Mouse (Mus musculus) MEL (cell line): ENCODE measurements around the gene Cacybp. TPM values are rescaled to one million over a fixed set of nuclear protein-coding genes. Genes with fewer than 3 reads are reported as not detected.

ENCODE experiments used
- DNase-seq: peaks from one replicate; pipeline ENCODE4 v3.0.0; 2011; ENCODE audit warnings: low read depth, low spot score
- H3K27ac ChIP-seq: 2 replicates; pipeline ENCODE4 v1.5.1; 2012; ENCODE audit warnings: low read depth, mild to moderate bottlenecking, control low read depth, low read length, moderate library complexity; ENCODE audit not compliant: control insufficient read depth
- H3K27me3 ChIP-seq, 2 experiments: fragments of 150-350 bp in 1 of 2; sonication (generic) in 1 of 2; 2 replicates each; pipeline ENCODE4 v1.6.1; 2012; ENCODE audit warnings: low read length in 2 of 2, mild to moderate bottlenecking in 2 of 2, improper control_type of control experiment in 1 of 2, moderate library complexity in 1 of 2; ENCODE audit not compliant: insufficient read depth in 2 of 2, control insufficient read depth in 1 of 2
- H3K36me3 ChIP-seq, 2 experiments: 2 replicates each; pipeline ENCODE4 v1.6.1; 2012 to 2014; ENCODE audit warnings: low read length in 2 of 2, improper control_type of control experiment in 1 of 2, inconsistent platforms in 1 of 2, mild to moderate bottlenecking in 1 of 2; ENCODE audit not compliant: insufficient read depth in 2 of 2, control insufficient read depth in 1 of 2
- H3K4me1 ChIP-seq, 2 experiments: fragments of 150-350 bp in 1 of 2; sonication (generic) in 1 of 2; 2 replicates each; pipeline ENCODE4 v1.6.1; 2012; ENCODE audit warnings: low read length in 2 of 2, improper control_type of control experiment in 1 of 2, mild to moderate bottlenecking in 1 of 2; ENCODE audit not compliant: insufficient read depth in 2 of 2, control insufficient read depth in 1 of 2
- H3K4me3 ChIP-seq, 2 experiments: fragments of 150-350 bp in 1 of 2; sonication (generic) in 1 of 2; 2 replicates each; pipeline ENCODE4 v1.5.1; 2012; ENCODE audit warnings: low read depth in 2 of 2, low read length in 2 of 2, mild to moderate bottlenecking in 2 of 2, moderate library complexity in 2 of 2, control low read depth in 1 of 2, improper control_type of control experiment in 1 of 2; ENCODE audit not compliant: control insufficient read depth in 1 of 2, insufficient read depth in 1 of 2
- H3K79me2 ChIP-seq: 2 replicates; pipeline ENCODE4 v1.6.1; 2012; ENCODE audit warnings: mild to moderate bottlenecking, low read length, moderate library complexity; ENCODE audit not compliant: control insufficient read depth, poor library complexity, insufficient read depth
- H3K9ac ChIP-seq: 2 replicates; pipeline ENCODE4 v1.6.1; 2012; ENCODE audit warnings: low read depth, mild to moderate bottlenecking, control low read depth, low read length, moderate library complexity; ENCODE audit not compliant: control insufficient read depth, poor library complexity, severe bottlenecking
- H3K9me3 ChIP-seq: fragments of 150-350 bp; sonication (generic); replicated peaks from 2 replicates; pipeline ENCODE4 v1.6.1; 2012; ENCODE audit warnings: mild to moderate bottlenecking, low read length, improper control_type of control experiment, moderate library complexity; ENCODE audit not compliant: insufficient read depth
- BHLHE40 ChIP-seq: IDR thresholded peaks from 2 replicates; pipeline ENCODE4 v1.6.1; 2012; ENCODE audit warnings: low read depth, mild to moderate bottlenecking, inconsistent platforms, low read length, improper control_type of control experiment, borderline replicate concordance
- CHD2 ChIP-seq: IDR thresholded peaks from 2 replicates; pipeline ENCODE4 v1.6.1; 2011; ENCODE audit warnings: low read length, improper control_type of control experiment
- E2F4 ChIP-seq: IDR thresholded peaks from 2 replicates; pipeline ENCODE4 v1.6.1; 2011; ENCODE audit warnings: low read depth, low read length, improper control_type of control experiment, borderline replicate concordance
- ELF1 ChIP-seq: IDR thresholded peaks from 2 replicates; pipeline ENCODE4 v1.6.1; 2014; ENCODE audit warnings: low read depth, mild to moderate bottlenecking, inconsistent platforms, low read length, improper control_type of control experiment, moderate library complexity
- EP300 ChIP-seq, 2 experiments: IDR thresholded peaks; 2 replicates each; pipeline ENCODE4 v1.6.1; 2011; ENCODE audit warnings: improper control_type of control experiment in 2 of 2, low read length in 2 of 2, low read depth in 1 of 2, mild to moderate bottlenecking in 1 of 2
- GABPA ChIP-seq: IDR thresholded peaks from 2 replicates; pipeline ENCODE4 v1.6.1; 2012; ENCODE audit warnings: low read depth, mild to moderate bottlenecking, inconsistent platforms, low read length, improper control_type of control experiment, moderate library complexity
- HCFC1 ChIP-seq: IDR thresholded peaks from 2 replicates; pipeline ENCODE4 v1.6.1; 2012; ENCODE audit warnings: low read depth, mild to moderate bottlenecking, inconsistent platforms, low read length, improper control_type of control experiment, moderate library complexity
- KAT2A ChIP-seq: conservative IDR thresholded peaks from 2 replicates; pipeline ENCODE4 v1.6.1; 2012; ENCODE audit warnings: low read depth, low read length, improper control_type of control experiment, inconsistent platforms
- MAFK ChIP-seq: IDR thresholded peaks from 2 replicates; pipeline ENCODE4 v1.6.1; 2011; ENCODE audit warnings: low read depth, mild to moderate bottlenecking, low read length, improper control_type of control experiment, borderline replicate concordance
- MEF2A ChIP-seq: IDR thresholded peaks from 2 replicates; pipeline ENCODE4 v1.6.1; 2014; ENCODE audit warnings: low read depth, mild to moderate bottlenecking, inconsistent platforms, low read length, improper control_type of control experiment; ENCODE audit not compliant: poor library complexity, insufficient replicate concordance, severe bottlenecking; ENCODE audit errors: extremely low read depth
- MYC ChIP-seq: IDR thresholded peaks from 2 replicates; pipeline ENCODE4 v1.6.1; 2011; ENCODE audit warnings: low read depth, mild to moderate bottlenecking, low read length, improper control_type of control experiment, moderate library complexity
- NELFE ChIP-seq: IDR thresholded peaks from 2 replicates; pipeline ENCODE4 v1.6.1; 2011; ENCODE audit warnings: low read depth, low read length, improper control_type of control experiment
- NRF1 ChIP-seq: IDR thresholded peaks from 2 replicates; pipeline ENCODE4 v1.6.1; 2014; ENCODE audit warnings: low read depth, mild to moderate bottlenecking, inconsistent platforms, low read length, improper control_type of control experiment, moderate library complexity; ENCODE audit not compliant: poor library complexity, insufficient read depth, severe bottlenecking
- RAD21 ChIP-seq: IDR thresholded peaks from 2 replicates; pipeline ENCODE4 v1.6.1; 2011; ENCODE audit warnings: mild to moderate bottlenecking, low read depth, low read length, improper control_type of control experiment
- RCOR1 ChIP-seq: IDR thresholded peaks from 2 replicates; pipeline ENCODE4 v1.6.1; 2012; ENCODE audit warnings: low read depth, mild to moderate bottlenecking, inconsistent platforms, low read length, improper control_type of control experiment
- SIN3A ChIP-seq: IDR thresholded peaks from 2 replicates; pipeline ENCODE4 v1.6.1; 2012; ENCODE audit warnings: low read length, improper control_type of control experiment, inconsistent platforms
- SMC3 ChIP-seq: IDR thresholded peaks from 2 replicates; pipeline ENCODE4 v1.6.1; 2011; ENCODE audit warnings: low read depth, low read length, improper control_type of control experiment
- TBP ChIP-seq: IDR thresholded peaks from 2 replicates; pipeline ENCODE4 v1.8.0; 2011; ENCODE audit warnings: low read depth, low read length, improper control_type of control experiment
- TCF12 ChIP-seq: IDR thresholded peaks from 2 replicates; pipeline ENCODE4 v1.6.1; 2014; ENCODE audit warnings: low read depth, mild to moderate bottlenecking, inconsistent platforms, low read length, improper control_type of control experiment, moderate library complexity
- UBTF ChIP-seq: IDR thresholded peaks from 2 replicates; pipeline ENCODE4 v1.6.1; 2012; ENCODE audit warnings: low read depth, mild to moderate bottlenecking, inconsistent platforms, low read length, improper control_type of control experiment, moderate library complexity, borderline replicate concordance; ENCODE audit not compliant: insufficient read depth
- USF2 ChIP-seq, 2 experiments: IDR thresholded peaks; 2 replicates each; pipeline ENCODE4 v1.6.1; 2011 to 2012; ENCODE audit warnings: improper control_type of control experiment in 2 of 2, low read length in 2 of 2, borderline replicate concordance in 1 of 2, inconsistent platforms in 1 of 2, low read depth in 1 of 2, mild to moderate bottlenecking in 1 of 2; ENCODE audit not compliant: insufficient read depth in 1 of 2
- polyA plus RNA-seq, 2 experiments: library from polyadenylated mRNA; stranded (reverse) in 1 of 2; unstranded in 1 of 2; fragments of >175 nt in 1 of 2; fragments of >200 nt in 1 of 2; gene quantifications; 2 replicates each; pipeline versions ENCODE4 v1.2.1 to v1.2.4; 2012; ENCODE audit warnings: low replicate concordance in 2 of 2, low read depth in 1 of 2; ENCODE audit not compliant: insufficient read length in 2 of 2, insufficient read depth in 1 of 2, missing spikeins in 1 of 2
- total RNA-seq: library from RNA; depleted of rRNA; stranded (reverse); fragments of 300-350 nt; gene quantifications from 2 replicates; pipeline ENCODE4 v1.2.3, GENCODE M21; 2012

The Cacybp gene
- total and polyA plus RNA-seq, 3 experiments = 80.7 to 181 TPM; not detected in 1

DNA sequence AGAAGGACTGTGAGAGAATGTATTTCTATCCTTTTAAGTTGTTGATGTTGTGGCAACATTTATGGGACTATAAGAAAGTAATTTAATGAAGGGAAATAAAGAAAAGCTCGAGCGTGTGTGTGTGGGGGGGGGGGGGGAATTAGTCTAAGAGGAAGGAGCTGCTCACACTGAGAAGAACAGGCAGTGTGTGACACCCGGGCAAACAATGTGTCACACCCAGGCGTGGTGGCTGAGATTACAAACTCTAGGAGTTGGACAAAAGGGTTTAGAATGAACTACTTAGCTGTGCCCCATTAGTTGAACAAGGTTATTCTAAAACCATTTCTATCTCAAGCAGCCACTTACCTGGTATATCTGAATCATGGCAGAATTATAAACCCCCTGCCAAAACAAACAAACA is 31.5 kb downstream of the Cacybp start:
- H3K79me2 ChIP-seq = no peaks in the 10 kb centered on the region
- no peak overlapping the region for H3K9ac ChIP-seq
- no peak overlapping the region for H3K4me3 ChIP-seq
- no peaks in the 10 kb centered on the region for H3K9me3 ChIP-seq
- TF ChIP-seq GABPA (no peak), MAFK (no peak), HCFC1 (no peak), KAT2A (no peak), ELF1 (no peak), TCF12 (no peak), BHLHE40 (no peak), UBTF (no peak), E2F4 (no peak), MYC (no peak), EP300 (IDR thresholded peaks at IDR 0.05; ENCODE audit: low read depth in 1 of 2, low read length in 2 of 2) (no peak), USF2 (IDR thresholded peaks at IDR 0.05; ENCODE audit: borderline replicate concordance in 1 of 2, insufficient read depth in 1 of 2, low read depth in 1 of 2, low read length in 2 of 2) (no peak), RAD21 (no peak), RCOR1 (no peak), NELFE (no peak)
- no peaks in the 10 kb centered on the region for H3K4me1 ChIP-seq
- H3K36me3 ChIP-seq = no peaks in the 10 kb centered on the region
- H3K27me3 ChIP-seq = peaks cover 2 to 3% of the 10 kb centered on the region in 2 experiments; a peak in 3 of 4 replicates
- DNase-seq = no peak
- H3K27ac ChIP-seq = no peak overlapping the region

- no peak for DNase-seq
- H3K27ac ChIP-seq = no peak overlapping the region
- H3K9me3 ChIP-seq = no peaks in the 10 kb centered on the region
- H3K27me3 ChIP-seq = peaks cover 0 to 2% of the 10 kb centered on the region in 2 experiments; a peak in 3 of 4 replicates
- H3K4me3 ChIP-seq = no peak overlapping the region
- no peaks in the 10 kb centered on the region for H3K79me2 ChIP-seq
- H3K4me1 ChIP-seq = no peaks in the 10 kb centered on the region
- H3K9ac ChIP-seq = no peak overlapping the region
- no peaks in the 10 kb centered on the region for H3K36me3 ChIP-seq
- no peak for TF ChIP-seq TBP
- no peak for TF ChIP-seq SMC3
- no peak for TF ChIP-seq SIN3A
- TF ChIP-seq MEF2A = no peak
- no peak for TF ChIP-seq USF2 (IDR thresholded peaks at IDR 0.05; ENCODE audit: borderline replicate concordance in 1 of 2, insufficient read depth in 1 of 2, low read depth in 1 of 2, low read length in 2 of 2)
- TF ChIP-seq RAD21 = no peak
- no peak for TF ChIP-seq NELFE
- no peak for TF ChIP-seq CHD2
- TF ChIP-seq NRF1 = no peak
Measured at GRCm38 (mm10) chr1:160176903-160177302, 35.8 kb downstream of the Cacybp start.
